Mouse (Mus musculus) left cerebral cortex, adult 11 months (tissue): ENCODE data around the gene Oxct2b.
"Not testable (repeated sequence)": the region's sequence is repeated elsewhere in the genome, so short reads cannot be mapped to it uniquely, and the experiment has no call there.

Experiments
- DNase-seq: peaks from one replicate; pipeline ENCODE4 v3.0.0; 2022; ENCODE audit warnings: low spot score

Oxct2b gene

GRCm38 (mm10) chr4:123116011-123116410 lies at the start of gene Oxct2b:
Gene Oxct2b, plus strand, starts transcription at chr4:123116266.
- no peak for DNase-seq

GRCm38 (mm10) chr4:123068646-123069045 lies 47.4 kb upstream of the Oxct2b start:
- DNase-seq, result no peak

GRCm38 (mm10) chr4:123071266-123071966 lies 44.6 kb upstream of the Oxct2b start:
- no peak for DNase-seq

- no peak for DNase-seq
Measured at GRCm38 (mm10) chr4:123076928-123077327, 39.1 kb upstream of the Oxct2b start.

GRCm38 (mm10) chr4:123078231-123078630 lies 37.8 kb upstream of the Oxct2b start:
- no peak for DNase-seq

- no peak for DNase-seq
Measured at GRCm38 (mm10) chr4:123080791-123081190, 35.3 kb upstream of the Oxct2b start.

- DNase-seq, result no peak
Measured at GRCm38 (mm10) chr4:123082283-123083163, 33.5 kb upstream of the Oxct2b start.

GRCm38 (mm10) chr4:123083323-123083902 lies 32.7 kb upstream of the Oxct2b start:
- DNase-seq, result no peak

GRCm38 (mm10) chr4:123085290-123085689 lies 30.8 kb upstream of the Oxct2b start:
- DNase-seq, result no peak

GRCm38 (mm10) chr4:123086381-123086780 lies 29.7 kb upstream of the Oxct2b start:
- no peak for DNase-seq

GRCm38 (mm10) chr4:123092621-123093020 lies 23.4 kb upstream of the Oxct2b start:
- DNase-seq, result no peak

GRCm38 (mm10) chr4:123093064-123093776 lies 22.8 kb upstream of the Oxct2b start:
- DNase-seq, result no peak

GRCm38 (mm10) chr4:123093869-123094268 lies 22.2 kb upstream of the Oxct2b start:
- no peak for DNase-seq

GRCm38 (mm10) chr4:123104651-123105450 lies 11.2 kb upstream of the Oxct2b start, which contains the start of gene Bmp8b:
Gene Bmp8b, plus strand, starts transcription at chr4:123105165.
- no peak for DNase-seq

GRCm38 (mm10) chr4:123105451-123105790 lies 10.6 kb upstream of the Oxct2b start:
- no peak for DNase-seq

- DNase-seq, result not testable (repeated sequence)
Measured at GRCm38 (mm10) chr4:123105929-123106328, 10.1 kb upstream of the Oxct2b start.

- no peak for DNase-seq
Measured at GRCm38 (mm10) chr4:123106864-123107263, 9.2 kb upstream of the Oxct2b start.

GRCm38 (mm10) chr4:123108056-123108455 lies 8.0 kb upstream of the Oxct2b start:
- no peak for DNase-seq

GRCm38 (mm10) chr4:123110751-123111150 lies 5.3 kb upstream of the Oxct2b start:
- DNase-seq, result no peak

- DNase-seq, result not testable (repeated sequence)
Measured at GRCm38 (mm10) chr4:123111275-123111983, 4.6 kb upstream of the Oxct2b start.
